Mouse (Mus musculus) adrenal gland, postnatal 4 days (tissue): ENCODE data around the gene Gm5114. TPM values are rescaled to one million over a fixed set of nuclear protein-coding genes. Genes with fewer than 3 reads are reported as not detected.
"Not testable (repeated sequence)": the region's sequence is repeated elsewhere in the genome, so short reads cannot be mapped to it uniquely, and the experiment has no call there.

ENCODE experiments used
- DNase-seq, 2 experiments: peaks; one replicate each; pipeline ENCODE4 v3.0.0; 2021 to 2022; ENCODE audit warnings: low spot score in 2 of 2, mixed read lengths in 2 of 2
- long read RNA-seq, 2 experiments: library from polyadenylated mRNA; stranded (forward); transcript quantifications; one replicate each; pipeline ENCODE4 v2.0.0; 2021
- microRNA-seq: library from miRNA; unstranded; fragments of <30 nt; microRNA quantifications from one replicate; pipeline ENCODE4 v1.2.0, GENCODE M21; 2021
- total RNA-seq, 2 experiments: library from RNA; stranded (reverse); gene quantifications; 2 replicates each; pipeline ENCODE4 v1.2.3; 2021

The Gm5114 gene
- not detected for total RNA-seq
- long read RNA-seq, experiment 1 = 0 reads
- long read RNA-seq, experiment 2 = 0 reads

- DNase-seq = not testable (repeated sequence)
These were observed at the start of gene Gm5114 for GRCm38 (mm10) chr7:39413060-39413459. Gene Gm5114, minus strand, starts transcription at chr7:39413160.

- peak in 1 of 2 experiments; percentile 32 for DNase-seq
These were observed 42.8 kb upstream of the Gm5114 start for GRCm38 (mm10) chr7:39455806-39456205.

- DNase-seq = peak; percentile 22 to 54
These were observed 36.5 kb upstream of the Gm5114 start for GRCm38 (mm10) chr7:39449260-39450021.

DNA sequence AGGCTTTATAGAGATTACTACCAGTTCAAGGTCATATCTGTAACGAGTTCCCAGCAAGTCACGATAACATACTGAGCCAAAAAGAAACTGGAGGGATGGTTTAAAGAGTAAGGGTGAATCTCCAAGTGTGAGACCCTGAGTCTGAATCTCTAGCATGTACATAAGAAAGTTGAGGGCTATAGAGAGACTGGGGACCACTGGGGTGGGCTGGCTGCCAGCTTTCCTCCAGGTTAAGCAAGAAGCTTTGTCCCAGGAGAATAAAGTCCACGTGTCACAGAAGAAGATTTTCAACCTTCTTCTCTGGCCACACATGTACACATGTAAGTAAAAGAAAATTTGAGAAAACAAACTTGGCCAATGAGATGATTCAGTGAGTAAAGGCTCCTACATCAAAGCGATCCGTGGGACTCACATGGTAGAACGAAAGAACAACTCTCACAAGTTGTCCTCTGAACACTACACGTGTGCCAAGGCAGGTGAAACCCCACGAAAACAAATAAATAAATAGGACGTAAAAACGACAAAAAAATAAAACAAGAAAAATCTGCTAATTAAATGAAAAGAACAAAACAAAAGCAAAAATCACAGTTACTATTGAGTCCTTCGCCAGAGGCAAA, 35.8 kb upstream of the Gm5114 start:
- no peak for DNase-seq

DNA sequence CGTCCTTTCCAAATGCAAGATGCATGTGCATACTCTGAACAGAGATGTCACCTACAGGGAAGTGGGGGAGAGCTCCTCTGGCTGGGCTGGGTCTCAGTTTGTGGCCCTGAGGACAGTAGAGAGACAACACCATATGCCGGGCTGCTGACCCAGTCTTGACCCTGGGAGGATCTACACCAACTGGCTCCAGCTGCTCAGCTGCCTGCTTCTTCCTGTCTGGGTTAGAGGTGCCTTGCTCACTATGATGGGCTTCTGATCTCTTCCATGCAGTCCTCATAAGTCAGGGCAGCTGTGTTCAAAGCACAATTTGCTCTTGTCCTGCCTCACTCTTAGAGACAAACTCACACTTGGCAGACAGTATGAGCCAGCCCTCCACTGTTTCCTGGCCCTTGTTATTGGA, 28.3 kb upstream of the Gm5114 start:
- DNase-seq = no peak

DNA sequence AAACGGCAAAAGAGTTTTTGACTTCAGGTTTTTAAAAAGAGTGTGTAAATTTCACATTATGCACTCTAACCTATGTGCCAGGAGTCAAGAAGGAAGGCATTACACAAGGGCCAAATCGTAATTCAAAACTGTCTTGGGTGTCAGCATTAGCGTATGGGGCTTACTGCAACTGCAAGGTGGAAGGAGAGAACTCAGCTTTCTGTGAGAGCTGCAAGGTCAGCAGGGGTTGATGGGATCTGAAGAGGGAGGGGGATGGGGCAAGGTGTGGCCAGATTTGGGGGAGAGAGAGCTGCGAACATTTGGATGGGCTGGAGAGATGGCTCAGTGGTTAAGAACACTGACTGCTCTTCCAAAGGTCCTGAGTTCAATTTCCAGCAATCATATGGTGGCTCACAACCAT, 27.4 kb upstream of the Gm5114 start:
- DNase-seq = no peak

Small RNAs within 50 kb of the gene (microRNA-seq; reads per million reads assigned to microRNA genes)
- not detected for gene Gm27437

Other genes starting within 250 kb of the Gm5114 start
- gene Zfp619, start 104.6 kb upstream of the Gm5114 start, total RNA-seq = 1 to 10 TPM; 3.6 to 4.2 TPM